Comparison of ENCODE assay signal across 8 mouse cellular contexts in the genomic region with DNA sequence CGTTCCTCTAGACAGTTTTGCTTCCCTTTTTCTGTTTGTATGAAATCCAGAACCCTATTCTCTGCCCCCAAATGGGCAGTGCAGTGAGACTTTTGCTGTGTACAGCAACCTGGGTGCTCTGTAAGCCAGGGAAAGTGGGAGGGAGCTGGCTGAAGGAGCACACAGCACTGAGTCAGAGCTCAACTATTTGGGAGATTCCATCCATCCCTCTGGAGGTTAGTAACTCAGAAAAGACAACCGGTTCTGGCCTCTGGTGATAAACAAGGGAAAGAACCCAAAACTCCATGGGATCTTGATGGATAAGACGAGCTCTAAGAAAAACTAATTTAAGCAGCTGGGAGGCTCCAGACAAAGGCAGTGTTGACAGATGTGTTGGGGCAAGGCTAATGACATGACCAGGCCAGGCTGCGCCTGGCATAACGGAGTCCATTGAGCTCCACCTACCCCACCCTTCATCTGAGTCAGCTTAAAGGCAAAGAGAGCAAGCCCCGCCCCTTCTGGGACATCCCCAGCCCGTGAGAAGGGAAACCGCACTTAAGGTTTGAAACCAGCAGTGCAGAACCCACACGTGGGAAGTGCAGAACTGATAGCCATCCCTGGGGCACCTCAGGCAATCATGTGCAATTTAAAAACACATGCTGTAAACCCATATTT. TPM values are rescaled to one million over a fixed set of nuclear protein-coding genes. Genes with fewer than 3 reads are reported as not detected.
A peak's percentile ranks its signal among the peaks of the same experiment; 100 is the strongest.
DNase-seq lines count a peak whose midpoint lies in the region; ATAC-seq lines count a peak whose summit lies in the region.

No protein-coding gene starts in this region.

- DNase-seq in CD4-positive helper T cell, adult 2 months (ENCODE audit: low read depth, low spot score): peak; percentile 88
- peak; percentile 39 for DNase-seq in gastrocnemius, postnatal 25 days
- peak; percentile 22 for DNase-seq in kidney, postnatal 10 days
- DNase-seq in monocyte, adult 2 months (ENCODE audit: low read depth in 1 of 2, low spot score in 2 of 2): peak; percentile 35 to 41
- peak; percentile 67 for DNase-seq in thymus, postnatal 14 days
- DNase-seq in left cerebral cortex, adult 9 months (ENCODE audit: low spot score in 2 of 2): no peak
- DNase-seq in cerebellum, adult 9-10 months: no peak

- peak; percentile 97 for ATAC-seq in activated CD4-positive, CD25-positive, alpha-beta regulatory T cell, adult 4 months

RNA-seq across cellular contexts. Expression of gene Nckap5, which starts 13.1 kb away (rescaled TPM):
- polyA plus RNA-seq in activated CD4-positive, CD25-positive, alpha-beta regulatory T cell, adult 4 months (2017; shearing (Covaris generic)): under 1 TPM; 0.51 to 0.56 TPM
- 1 to 10 TPM in 1 of 2 experiments, under 1 TPM in 1; 0.56 to 1.3 TPM for total RNA-seq in gastrocnemius, postnatal 25 days (2021)

Comparison
In these comparisons a context has a peak if more than half of its experiments do, and no peak if none do; other contexts are left out.
1. DNase-seq: peak in CD4-positive helper T cell, adult 2 months (single experiment), gastrocnemius, postnatal 25 days (single experiment), kidney, postnatal 10 days (single experiment), monocyte, adult 2 months (2 of 2) and thymus, postnatal 14 days (single experiment); none in left cerebral cortex, adult 9 months (0 of 2) and cerebellum, adult 9-10 months (single experiment).